Mouse (Mus musculus) forebrain, embryonic 16.5 days (tissue): Measurements from ENCODE around the gene Hist1h3g. TPM values are rescaled to one million over a fixed set of nuclear protein-coding genes. Genes with fewer than 3 reads are reported as not detected.
A peak's percentile ranks its signal among the peaks of the same experiment; 100 is the strongest.
"Not testable (repeated sequence)": the region's sequence is repeated elsewhere in the genome, so short reads cannot be mapped to it uniquely, and the experiment has no call there.

Experiments
- ATAC-seq: fragments of 200-750 bp; cut with Nextera tagmentation; 2 replicates; pipeline ENCODE4 v1.8.0; 2017; ENCODE audit warnings: mild to moderate bottlenecking, moderate library complexity
- H3K27ac ChIP-seq: fragments of 300-500 bp; sonication (generic); 2 replicates; pipeline ENCODE4 v1.5.1; 2014; ENCODE audit warnings: low read length, control low read depth
- H3K27me3 ChIP-seq: fragments of 300-500 bp; sonication (generic); replicated peaks from 2 replicates; pipeline ENCODE4 v1.6.1; 2014; ENCODE audit warnings: low read length; ENCODE audit not compliant: control insufficient read depth, insufficient read depth
- H3K36me3 ChIP-seq: fragments of 300-500 bp; sonication (generic); 2 replicates; pipeline ENCODE4 v1.6.1; 2014; ENCODE audit not compliant: control insufficient read depth, insufficient read depth
- H3K4me1 ChIP-seq: fragments of 300-500 bp; sonication (generic); replicated peaks from 2 replicates; pipeline ENCODE4 v1.6.1; 2014; ENCODE audit warnings: low read length; ENCODE audit not compliant: control insufficient read depth, insufficient read depth
- H3K4me2 ChIP-seq: fragments of 300-500 bp; sonication (generic); 2 replicates; pipeline ENCODE4 v1.6.1; 2014; ENCODE audit warnings: mild to moderate bottlenecking, low read length, control low read depth
- H3K4me3 ChIP-seq: fragments of 300-500 bp; sonication (generic); replicated peaks from 2 replicates; pipeline ENCODE4 v1.5.1; 2014; ENCODE audit warnings: mild to moderate bottlenecking, low read length, control low read depth
- H3K9ac ChIP-seq: fragments of 300-500 bp; sonication (generic); replicated peaks from 2 replicates; pipeline ENCODE4 v1.6.1; 2014; ENCODE audit warnings: low read depth, low read length, control low read depth
- H3K9me3 ChIP-seq: fragments of 300-500 bp; sonication (generic); 2 replicates; pipeline ENCODE4 v1.6.1; 2016; ENCODE audit warnings: low read length; ENCODE audit not compliant: control insufficient read depth
- WGBS: fragments of 180-500 bp; shearing (Covaris S2); extraction: QIAGEN DNeasy Blood & Tissue Kit; methylation state at CpG from one replicate; pipeline ENCODE4 v1.1.7; 2014; 5-methylcytosine and 5-hydroxymethylcytosine counted together
- polyA plus RNA-seq: library from polyadenylated mRNA; unstranded; fragments of >200 nt; fragmentation: Nextera tagmentation; extraction: Ambion mirVana; gene quantifications from 2 replicates; pipeline ENCODE4 v1.2.1, GENCODE M21; 2015

Gene Hist1h3g
- polyA plus RNA-seq, 1 experiment from 2014 or later, result 1.5 TPM

DNA sequence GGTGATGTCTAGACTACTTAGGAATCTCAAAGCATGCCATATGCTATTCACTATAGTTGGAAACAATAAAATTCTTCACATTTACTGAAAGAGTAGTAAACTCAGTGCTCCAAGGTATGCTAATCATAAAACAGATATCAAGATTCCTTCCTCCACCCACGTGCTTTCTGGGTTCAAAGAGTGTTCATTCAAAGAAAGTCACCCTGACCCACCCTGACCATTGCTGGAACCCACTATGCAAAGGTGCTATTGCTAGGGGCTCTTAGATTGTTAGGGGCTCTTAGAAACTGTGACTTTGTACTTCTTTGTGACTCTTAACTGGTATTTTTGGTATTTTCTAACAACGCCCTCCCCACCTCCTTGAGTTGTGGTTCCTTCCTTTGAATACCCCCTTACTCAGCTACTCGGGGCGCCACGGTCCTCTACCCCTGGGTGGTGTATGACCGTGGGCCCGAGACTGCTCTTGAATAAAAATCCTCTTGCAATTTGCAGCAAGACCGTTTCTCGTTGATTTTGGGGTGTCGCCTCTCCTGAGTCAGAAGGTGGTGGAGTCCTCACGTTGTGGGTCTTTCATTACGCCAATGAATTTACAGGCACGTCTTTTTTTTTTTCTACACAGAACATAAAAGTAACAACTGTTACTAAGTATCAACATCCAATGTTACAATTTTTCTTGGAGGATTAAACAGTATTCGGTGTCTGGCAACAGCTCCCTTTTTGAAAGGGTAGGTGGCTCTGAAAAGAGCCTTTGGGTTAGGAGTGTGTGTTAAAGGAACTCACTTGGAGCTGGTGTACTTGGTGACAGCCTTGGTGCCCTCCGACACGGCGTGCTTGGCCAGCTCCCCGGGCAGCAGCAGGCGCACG is 38.0 kb downstream of the Hist1h3g start:
- not testable (repeated sequence) for H3K36me3 ChIP-seq, H3K9me3 ChIP-seq, H3K27me3 ChIP-seq, ATAC-seq
- Histone ChIP-seq H3K4me1 (peaks cover 27% of the 10 kb centered on the region), H3K27ac (peak overlapping the region; percentile 85), H3K4me3 (peak overlapping the region; percentile 41), H3K9ac (peak overlapping the region; percentile 42), H3K4me2 (peak overlapping the region; percentile 53)
- 5% methylated on average over 18 of the region's 20 CpGs for WGBS

DNA sequence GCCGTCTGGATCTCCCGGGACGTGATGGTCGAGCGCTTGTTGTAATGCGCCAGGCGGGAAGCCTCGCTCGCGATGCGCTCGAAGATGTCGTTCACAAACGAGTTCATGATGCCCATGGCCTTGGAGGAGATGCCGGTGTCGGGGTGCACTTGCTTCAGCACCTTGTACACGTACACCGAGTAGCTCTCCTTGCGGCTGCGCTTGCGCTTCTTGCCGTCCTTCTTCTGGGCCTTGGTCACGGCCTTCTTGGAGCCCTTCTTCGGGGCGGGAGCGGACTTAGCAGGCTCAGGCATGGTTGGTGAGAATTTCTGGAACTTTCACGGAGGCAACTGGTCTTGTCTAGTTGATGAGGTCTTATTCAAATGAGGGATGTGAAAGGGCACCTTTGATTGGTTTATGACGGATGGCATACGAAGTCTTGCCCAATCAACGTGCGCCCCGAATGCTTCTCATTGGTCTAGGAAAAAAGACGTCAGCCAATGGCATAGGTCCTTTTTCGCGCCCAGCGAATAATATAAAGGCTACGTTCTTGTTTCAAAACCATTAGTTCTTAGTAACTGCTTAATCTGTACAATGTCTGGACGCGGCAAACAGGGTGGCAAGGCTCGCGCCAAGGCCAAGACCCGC is 38.8 kb downstream of the Hist1h3g start, which contains the start of the genes Hist1h2bf and Hist1h2ad:
Gene Hist1h2bf (minus strand): TSS at position 299 of the 627 bp plus-strand sequence.
Gene Hist1h2ad (plus strand): TSS at position 484 of the 627 bp plus-strand sequence.
- Histone ChIP-seq H3K9ac (peak within 1 kb of the TSS; percentile 42), H3K27ac (peak within 1 kb of the TSS; percentile 86), H3K4me2 (peak within 1 kb of the TSS; percentile 75), H3K4me1 (peaks cover 27% of the 10 kb centered on the region), H3K4me3 (peak within 1 kb of the TSS; percentile 41)
- not testable (repeated sequence) for H3K9me3 ChIP-seq, H3K27me3 ChIP-seq, H3K36me3 ChIP-seq
- WGBS, result under 1% methylated on average over 21 of the region's 42 CpGs
- ATAC-seq, result peak; percentile 90

DNA sequence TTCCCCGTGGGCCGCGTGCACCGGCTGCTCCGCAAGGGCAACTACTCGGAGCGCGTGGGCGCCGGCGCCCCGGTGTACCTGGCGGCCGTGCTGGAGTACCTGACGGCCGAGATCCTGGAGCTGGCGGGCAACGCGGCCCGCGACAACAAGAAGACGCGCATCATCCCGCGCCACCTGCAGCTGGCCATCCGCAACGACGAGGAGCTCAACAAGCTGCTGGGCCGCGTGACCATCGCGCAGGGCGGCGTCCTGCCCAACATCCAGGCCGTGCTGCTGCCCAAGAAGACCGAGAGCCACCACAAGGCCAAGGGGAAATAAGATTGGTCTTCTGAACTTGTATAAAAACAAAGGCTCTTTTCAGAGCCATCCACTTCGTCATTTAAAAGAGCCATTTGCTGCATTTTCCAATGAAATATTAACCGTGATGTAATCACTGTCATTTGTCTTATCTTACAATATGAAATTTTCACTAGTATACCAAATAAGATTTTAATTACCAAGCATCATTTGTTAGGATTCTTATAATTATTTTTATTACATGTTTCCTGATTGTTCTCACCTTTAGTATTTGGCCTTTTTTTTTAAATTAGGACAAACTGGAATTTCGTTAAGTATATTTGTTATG is 39.4 kb downstream of the Hist1h3g start:
- Histone ChIP-seq H3K4me3 (peak overlapping the region; percentile 41), H3K27ac (peak overlapping the region; percentile 86), H3K4me1 (peaks cover 27% of the 10 kb centered on the region), H3K4me2 (peak overlapping the region; percentile 57)
- H3K9ac ChIP-seq, H3K36me3 ChIP-seq, H3K27me3 ChIP-seq, ATAC-seq, H3K9me3 ChIP-seq: not testable (repeated sequence)
- WGBS, result 2% methylated on average over 6 of the region's 39 CpGs

DNA sequence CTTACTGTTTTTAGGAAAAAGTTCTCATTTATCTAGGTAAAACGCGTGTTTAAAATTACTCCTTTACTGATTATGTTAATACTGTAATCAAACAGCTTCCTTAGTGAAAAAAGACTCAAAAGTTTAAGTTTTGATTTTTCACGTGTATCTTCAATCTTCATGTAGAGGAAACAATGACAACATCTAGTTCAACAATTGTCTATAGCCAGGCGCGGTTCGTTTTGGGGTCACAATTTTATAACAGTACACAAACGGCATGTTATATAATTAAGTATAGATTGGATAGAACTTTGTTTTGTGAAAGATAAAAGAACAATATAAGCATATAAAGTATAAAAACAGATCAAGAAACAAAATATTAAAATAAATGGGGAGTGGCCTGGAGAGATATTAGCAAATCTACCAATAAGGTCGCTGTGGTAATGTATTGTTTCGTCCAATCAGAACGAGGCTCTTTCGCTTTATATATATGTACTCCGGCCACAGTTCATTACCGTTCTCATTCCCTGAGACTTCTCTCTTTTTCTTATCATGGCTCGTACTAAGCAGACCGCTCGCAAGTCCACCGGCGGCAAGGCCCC is 40.1 kb downstream of the Hist1h3g start, which contains the start of gene Hist1h3d:
Gene Hist1h3d (plus strand): TSS at position 493 of the 581 bp plus-strand sequence.
- WGBS, result under 1% methylated on average over 14 of the region's 18 CpGs
- no peaks in the 10 kb centered on the region for H3K27me3 ChIP-seq
- peak within 1 kb of the TSS; percentile 64 for H3K9ac ChIP-seq
- H3K36me3 ChIP-seq, result no peaks in the 10 kb centered on the region
- H3K9me3 ChIP-seq, result no peaks in the 10 kb centered on the region
- H3K4me1 ChIP-seq, result peaks cover 24% of the 10 kb centered on the region
- peak within 1 kb of the TSS; percentile 49 for H3K4me3 ChIP-seq
- peak within 1 kb of the TSS; percentile 86 for H3K27ac ChIP-seq
- peak within 1 kb of the TSS; percentile 75 for H3K4me2 ChIP-seq
- ATAC-seq, result peak; percentile 45

DNA sequence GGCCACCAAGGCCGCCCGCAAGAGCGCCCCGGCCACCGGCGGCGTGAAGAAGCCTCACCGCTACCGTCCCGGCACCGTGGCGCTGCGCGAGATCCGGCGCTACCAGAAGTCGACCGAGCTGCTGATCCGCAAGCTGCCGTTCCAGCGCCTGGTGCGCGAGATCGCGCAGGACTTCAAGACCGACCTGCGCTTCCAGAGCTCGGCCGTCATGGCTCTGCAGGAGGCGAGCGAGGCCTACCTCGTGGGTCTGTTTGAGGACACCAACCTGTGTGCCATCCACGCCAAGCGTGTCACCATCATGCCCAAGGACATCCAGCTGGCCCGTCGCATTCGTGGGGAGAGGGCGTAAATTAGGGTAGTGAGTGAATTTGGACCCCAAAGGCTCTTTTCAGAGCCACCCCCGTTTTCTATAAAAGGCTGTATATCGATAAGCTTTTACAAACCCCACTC is 40.7 kb downstream of the Hist1h3g start:
- Histone ChIP-seq H3K4me2 (peak overlapping the region; percentile 75), H3K4me3 (peak overlapping the region; percentile 49), H3K27ac (peak overlapping the region; percentile 78), H3K4me1 (peaks cover 24% of the 10 kb centered on the region), H3K9ac (peak overlapping the region; percentile 64)
- ATAC-seq, H3K27me3 ChIP-seq, H3K36me3 ChIP-seq, H3K9me3 ChIP-seq: not testable (repeated sequence)
- 0% methylated on average over 10 of the region's 40 CpGs for WGBS

DNA sequence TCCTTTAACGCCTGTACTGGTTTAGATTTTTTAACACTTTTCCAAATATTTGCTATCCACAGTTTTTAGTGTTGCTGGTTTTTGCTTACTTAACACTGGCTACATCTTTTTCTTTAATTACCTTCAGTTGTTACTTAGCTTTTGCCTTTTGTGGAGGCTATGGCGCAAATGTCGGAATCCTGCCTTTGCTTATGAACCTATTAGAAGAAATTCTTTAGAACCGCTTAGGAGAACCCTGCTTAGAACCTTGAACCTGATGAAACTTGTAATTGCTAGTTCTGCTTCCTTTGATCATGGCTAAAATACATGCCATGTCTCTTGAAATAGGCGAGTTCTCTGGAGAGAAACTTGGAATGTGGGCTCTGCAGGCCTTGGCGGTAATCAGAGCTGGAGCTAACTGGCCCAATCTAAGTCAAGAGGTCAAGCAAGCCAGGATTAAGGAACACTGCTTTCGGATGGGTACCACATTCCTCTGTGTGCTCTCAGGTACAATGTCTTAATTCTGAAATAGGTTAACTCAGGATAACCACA is 41.2 kb downstream of the Hist1h3g start:
- WGBS, result 2% methylated on average over 7 of the region's 7 CpGs
- Histone ChIP-seq H3K9ac (peak overlapping the region; percentile 64), H3K27ac (peak overlapping the region; percentile 1; the same call in 1 of the 2 replicates), H3K4me2 (peak overlapping the region; percentile 75), H3K4me3 (peak overlapping the region; percentile 49), H3K9me3 (no peaks in the 10 kb centered on the region), H3K36me3 (no peaks in the 10 kb centered on the region), H3K4me1 (peaks cover 24% of the 10 kb centered on the region), H3K27me3 (no peaks in the 10 kb centered on the region)
- ATAC-seq, result no peak

DNA sequence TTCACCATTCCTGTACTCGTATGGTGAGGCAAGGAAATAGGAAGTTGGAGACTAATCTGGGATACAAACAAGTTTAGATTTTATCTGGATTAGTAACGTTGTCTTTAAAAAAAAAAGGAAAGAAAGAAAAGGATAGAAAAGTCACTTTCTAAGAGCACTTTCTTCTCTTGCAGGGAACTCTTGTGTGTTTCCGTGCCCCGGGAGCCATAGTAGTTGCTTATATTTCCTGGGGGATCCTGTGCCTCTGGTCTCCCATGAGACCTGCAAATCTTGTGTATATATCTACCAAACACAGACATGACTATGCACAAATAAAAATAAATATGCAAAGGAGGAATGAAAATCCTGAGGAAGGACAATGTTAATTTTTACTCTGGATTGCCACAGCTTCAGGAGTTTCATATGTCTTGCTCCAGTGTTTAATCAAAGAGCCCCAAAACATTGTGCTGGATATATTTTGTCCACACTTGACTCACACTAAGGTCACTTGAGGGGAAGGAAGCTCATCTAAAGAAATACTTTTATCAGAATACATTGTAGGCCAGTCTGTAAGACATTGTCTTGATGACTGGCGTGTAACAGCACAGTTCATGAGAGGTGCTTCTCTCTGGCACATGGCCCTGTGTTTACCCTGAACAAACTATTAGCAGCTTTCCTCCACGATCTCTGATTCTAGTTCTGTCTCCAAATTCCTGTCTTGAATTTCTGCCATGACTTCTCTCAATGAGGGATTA is 41.9 kb downstream of the Hist1h3g start:
- H3K9ac ChIP-seq, result no peak overlapping the region; the same call in 1 of the 2 replicates
- H3K4me3 ChIP-seq, result peak overlapping the region; percentile 49
- no peaks in the 10 kb centered on the region for H3K9me3 ChIP-seq
- WGBS, result 35% methylated on average over 6 of the region's 6 CpGs
- H3K27ac ChIP-seq, result no peak overlapping the region
- no peaks in the 10 kb centered on the region for H3K27me3 ChIP-seq
- H3K4me2 ChIP-seq, result peak overlapping the region; percentile 75
- peaks cover 28% of the 10 kb centered on the region for H3K4me1 ChIP-seq
- no peak for ATAC-seq
- H3K36me3 ChIP-seq, result no peaks in the 10 kb centered on the region

DNA sequence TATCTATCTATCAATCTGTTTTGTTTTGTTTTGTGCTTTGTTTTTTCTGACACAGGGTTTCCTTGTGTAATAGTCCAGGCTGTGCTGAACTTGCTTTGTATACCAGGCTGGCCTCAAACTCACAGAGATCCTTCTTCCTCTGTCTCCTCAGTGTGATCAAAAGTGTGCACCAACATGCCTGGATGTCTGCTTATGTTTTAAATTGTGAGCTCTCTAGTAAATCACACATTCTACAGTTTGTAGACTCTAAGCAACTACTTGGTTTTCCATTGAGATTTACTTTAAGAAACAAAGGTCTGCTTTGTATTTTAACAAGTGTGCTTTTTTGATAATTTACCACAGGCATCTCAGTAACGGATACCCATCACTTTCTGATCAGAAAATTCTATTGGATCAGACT is 42.6 kb downstream of the Hist1h3g start:
- Histone ChIP-seq H3K4me1 (peaks cover 30% of the 10 kb centered on the region), H3K9ac (no peak overlapping the region), H3K4me3 (no peak overlapping the region), H3K4me2 (no peak overlapping the region), H3K27me3 (no peaks in the 10 kb centered on the region), H3K36me3 (no peaks in the 10 kb centered on the region), H3K27ac (no peak overlapping the region), H3K9me3 (no peaks in the 10 kb centered on the region)
- WGBS, result 86% methylated on average over 1 of the region's 1 CpGs
- ATAC-seq, result no peak
